Mouse (Mus musculus): ENCODE measurements at regions not wholly inside any gene's neighbourhood (a gene's known extent, or its start where the extent isn't known, plus 50 kb on each side); places are given as distances from the start of the nearest gene placed in this dataset.

DNA sequence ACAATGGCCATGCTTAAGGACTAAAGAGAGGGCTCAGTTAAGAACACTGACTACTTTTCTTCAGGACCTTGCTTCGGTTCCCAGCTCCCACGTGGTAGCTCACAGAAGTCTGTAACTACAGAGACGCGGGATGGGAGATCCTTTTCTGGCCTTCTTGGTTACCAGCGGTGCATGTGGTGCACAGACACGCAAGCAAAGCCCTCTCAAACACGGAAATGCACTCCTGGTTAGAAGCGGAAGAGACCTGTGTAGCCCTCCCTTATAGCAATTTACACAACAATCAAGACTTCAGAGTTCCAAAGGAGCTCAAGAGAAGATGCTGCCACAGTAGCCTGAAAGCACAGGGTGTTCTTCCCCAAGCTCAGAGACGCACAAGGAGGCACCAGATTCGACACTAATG, 225.6 kb downstream of the Unc5cl start:
- no peak for TF ChIP-seq GATA1 (IDR thresholded peaks at IDR 0.05; ENCODE audit: borderline replicate concordance, low read length)
- TF ChIP-seq FLI1 (IDR thresholded peaks at IDR 0.05; ENCODE audit: low read length) = no peak

Data from megakaryocyte, embryonic 14.5 days (primary cell).